Mouse (Mus musculus): Measurements from ENCODE around the gene Art3.

GRCm38 (mm10) chr5:92395764-92396163 is 64.1 kb downstream of the Art3 start:
- no peak for TF ChIP-seq CTCF (IDR thresholded peaks at IDR 0.05; ENCODE audit: insufficient read depth, low read length)
- TF ChIP-seq POLR2A (IDR thresholded peaks at IDR 0.05; ENCODE audit: borderline replicate concordance, extremely low read depth, low read depth, low read length): no peak
